Mouse (Mus musculus) urinary bladder, adult 18-20 months (tissue): ENCODE results near the gene Ly6g6d.

Source experiments
- DNase-seq, 2 experiments: peaks; one replicate each; pipeline ENCODE4 v3.0.0; 2022; ENCODE audit warnings: low spot score in 2 of 2, mixed read lengths in 2 of 2

Ly6g6d gene

DNA sequence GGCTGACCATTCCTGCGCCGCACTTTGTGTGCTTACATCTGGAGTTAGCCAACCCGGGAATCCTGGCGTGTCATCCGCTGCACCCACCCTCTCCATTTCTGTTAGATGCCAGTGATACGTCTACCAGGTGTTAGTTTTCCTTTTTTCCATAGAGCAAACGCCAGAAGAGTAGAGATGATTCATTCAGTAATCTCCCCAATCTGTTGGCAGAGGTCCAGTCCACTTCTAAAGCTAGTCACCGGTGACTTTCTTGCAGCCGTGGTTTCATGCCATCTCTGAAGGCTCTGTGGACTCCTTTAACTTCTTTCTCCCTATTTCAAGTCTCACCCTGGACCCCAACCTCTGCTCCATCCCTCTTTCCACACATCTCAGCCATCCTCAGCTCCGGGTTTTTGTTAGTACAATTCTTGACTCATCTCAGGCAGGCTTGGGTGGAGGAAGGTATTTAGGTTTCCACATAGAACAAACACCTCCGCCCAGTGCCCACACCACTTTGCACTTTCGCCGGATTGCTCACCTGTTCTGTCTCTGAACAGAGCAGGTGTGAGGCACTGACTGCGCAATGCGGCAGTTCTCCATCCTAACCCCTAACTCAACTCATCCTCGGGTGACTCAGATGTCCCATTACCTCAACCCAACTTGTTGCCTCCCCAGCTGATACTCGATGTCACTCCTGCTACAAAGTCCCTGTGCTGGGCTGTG lies 9.5 kb downstream of the Ly6g6d start:
- DNase-seq = peak in 1 of 2 experiments; percentile 54

DNA sequence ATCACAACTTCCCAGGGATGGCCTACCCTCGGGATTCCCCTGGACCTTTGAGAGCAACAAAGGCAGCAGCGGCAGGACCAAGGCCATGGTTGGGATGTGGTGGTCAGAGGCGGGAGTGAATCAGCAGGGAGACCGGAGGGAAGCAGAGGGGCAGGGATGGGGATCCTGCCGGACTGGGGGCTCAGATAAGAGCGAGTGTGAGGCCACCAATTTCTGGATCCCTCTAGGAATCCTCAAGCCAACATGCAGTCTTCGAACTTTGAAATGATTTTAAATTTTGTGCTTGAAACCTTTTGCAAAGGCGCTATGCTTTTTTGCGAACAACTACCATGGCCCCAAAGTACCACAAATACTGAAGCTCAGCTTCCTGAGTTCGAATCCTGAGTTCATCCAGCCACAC lies 11.8 kb downstream of the Ly6g6d start, which contains the start of gene Mpig6b:
Gene Mpig6b (minus strand): TSS at position 101 of the 400 bp plus-strand sequence.
- no peak for DNase-seq

- peak; percentile 73 to 77 for DNase-seq
Measured at GRCm38 (mm10) chr17:35064951-35065947, 12.6 kb downstream of the Ly6g6d start, which contains the start of gene Ly6g6c. TSS of gene Ly6g6c (plus strand) at chr17:35065388.

GRCm38 (mm10) chr17:35064378-35064877 lies 13.4 kb downstream of the Ly6g6d start:
- peak in 1 of 2 experiments; percentile 39 for DNase-seq

DNA sequence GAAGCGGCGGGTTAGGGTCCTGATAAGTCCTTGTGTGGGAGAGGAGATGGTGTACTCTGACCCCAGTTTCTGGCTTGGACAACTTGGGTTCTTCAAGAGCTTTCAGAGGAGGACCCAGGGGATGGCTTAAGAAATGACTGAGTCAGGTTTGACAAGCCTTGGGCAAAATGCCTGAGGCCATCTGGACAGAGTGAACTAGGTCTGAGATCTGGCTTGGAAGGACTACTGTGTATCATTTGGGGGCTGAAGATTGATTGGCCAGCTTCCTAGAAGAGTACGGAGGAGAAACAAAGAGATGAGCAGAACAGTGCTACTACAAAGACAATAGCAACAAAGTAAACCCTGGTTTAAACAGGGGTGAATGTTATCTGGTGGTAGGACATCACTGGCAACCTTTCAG lies 14.4 kb downstream of the Ly6g6d start:
- DNase-seq = no peak

GRCm38 (mm10) chr17:35061299-35061698 lies 16.6 kb downstream of the Ly6g6d start:
- no peak for DNase-seq

DNA sequence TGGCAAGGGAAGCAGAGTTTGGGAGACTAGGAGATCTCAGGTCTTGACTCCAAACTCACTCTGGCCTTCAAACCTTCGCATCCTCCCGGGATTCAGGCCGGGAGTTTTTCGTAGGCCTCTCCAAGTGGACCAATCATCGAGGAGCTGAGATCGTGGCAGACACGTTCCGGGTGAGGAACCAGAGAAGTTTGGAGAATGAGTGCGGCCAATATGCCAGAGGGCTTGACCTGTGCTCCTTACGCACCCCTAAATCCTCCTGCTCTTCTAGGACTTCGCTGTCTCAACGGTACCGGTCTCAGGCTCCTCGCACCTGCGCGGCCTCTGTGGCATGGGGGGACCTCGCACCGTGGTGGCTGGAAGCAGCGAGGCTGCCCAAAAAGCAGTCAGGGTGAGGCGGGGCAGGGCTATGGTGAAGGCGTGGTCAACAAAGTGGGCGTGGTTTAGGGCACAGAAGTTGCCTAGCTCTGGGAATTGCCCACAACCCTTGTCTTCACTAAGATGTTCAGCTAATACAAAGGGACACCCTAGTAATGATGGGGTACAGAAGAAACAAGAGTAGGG lies 17.0 kb downstream of the Ly6g6d start:
- DNase-seq = no peak

- DNase-seq = no peak
Measured at GRCm38 (mm10) chr17:35060071-35060470, 17.8 kb downstream of the Ly6g6d start.

GRCm38 (mm10) chr17:35058911-35059892 lies 18.7 kb downstream of the Ly6g6d start, which contains the start of gene Ddah2:
TSS of gene Ddah2 (plus strand) at chr17:35059035.
- peak; percentile 78 to 80 for DNase-seq

DNA sequence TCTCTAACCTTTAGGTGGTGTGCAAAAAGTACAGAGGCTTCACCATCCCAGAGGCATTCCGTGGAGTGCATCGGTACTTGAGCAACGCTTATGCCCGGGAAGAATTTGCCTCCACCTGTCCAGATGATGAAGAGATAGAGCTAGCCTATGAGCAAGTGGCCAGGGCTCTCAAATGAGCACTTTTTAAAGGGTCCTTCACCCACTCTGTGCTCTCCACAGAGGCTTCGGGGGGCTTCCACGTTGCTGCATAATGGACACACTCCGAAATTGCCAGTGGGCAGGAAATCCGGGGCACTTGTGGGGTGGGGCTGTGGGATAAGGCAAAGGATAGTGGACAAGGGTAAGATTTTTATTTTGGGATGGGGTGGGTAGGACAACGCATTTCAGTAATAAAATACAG lies 19.5 kb downstream of the Ly6g6d start:
- no peak for DNase-seq

DNA sequence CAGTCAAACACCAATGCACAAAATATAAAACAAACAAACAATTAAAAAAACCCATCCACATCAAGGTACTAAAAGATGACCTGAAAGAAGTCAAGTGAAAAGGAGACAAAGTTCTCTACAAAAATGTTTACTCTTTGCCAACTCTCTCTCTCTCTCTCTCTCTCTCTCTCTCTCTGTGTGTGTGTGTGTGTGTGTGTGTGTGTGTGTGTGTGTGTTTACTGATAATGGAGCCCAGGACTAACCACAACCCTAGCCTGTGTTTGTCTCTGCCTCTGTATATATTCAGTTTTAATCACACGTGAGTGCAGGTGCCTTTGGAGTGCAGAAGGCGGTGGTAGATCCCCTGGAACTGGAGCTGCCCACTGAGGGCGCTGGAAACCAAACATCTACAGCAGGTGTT lies 20.8 kb downstream of the Ly6g6d start:
- DNase-seq = no peak

GRCm38 (mm10) chr17:35055691-35056495 lies 22.0 kb downstream of the Ly6g6d start:
- no peak for DNase-seq

DNA sequence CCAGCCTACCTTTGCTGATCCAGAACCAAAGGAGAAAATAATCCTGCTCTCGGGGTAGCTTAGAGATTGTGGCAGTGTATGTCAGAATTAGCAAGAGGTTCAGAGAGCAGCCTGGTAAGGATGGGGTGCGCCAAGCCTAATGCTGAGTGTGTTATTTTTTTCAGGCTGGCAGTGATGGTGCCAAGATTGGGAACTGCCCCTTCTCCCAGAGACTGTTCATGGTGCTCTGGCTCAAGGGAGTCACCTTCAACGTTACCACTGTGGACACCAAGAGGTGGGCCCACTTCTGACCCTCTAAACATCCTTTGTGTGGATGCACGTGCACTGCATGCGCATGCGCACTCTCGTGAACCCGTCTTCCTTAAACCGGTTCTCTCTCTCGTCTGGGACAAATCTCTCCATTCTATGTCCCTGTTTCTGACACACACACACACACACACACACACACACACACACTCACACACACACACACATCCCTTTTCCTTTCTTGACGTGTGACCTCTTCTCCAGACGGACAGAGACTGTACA lies 25.5 kb downstream of the Ly6g6d start:
- DNase-seq = no peak

GRCm38 (mm10) chr17:35051156-35052086 lies 26.4 kb downstream of the Ly6g6d start:
- DNase-seq = peak in 1 of 2 experiments; percentile 66

- DNase-seq = peak; percentile 69 to 77
Measured at GRCm38 (mm10) chr17:35050126-35050750, 27.6 kb downstream of the Ly6g6d start.

- no peak for DNase-seq
Measured at GRCm38 (mm10) chr17:35049561-35050016, 28.3 kb downstream of the Ly6g6d start, which contains the start of gene Clic1. TSS of gene Clic1 (plus strand) at chr17:35049966.

- DNase-seq = no peak
Measured at GRCm38 (mm10) chr17:35048932-35049440, 28.9 kb downstream of the Ly6g6d start.
